Mouse (Mus musculus): ENCODE measurements around the gene Stkld1. TPM values are rescaled to one million over a fixed set of nuclear protein-coding genes. Genes with fewer than 3 reads are reported as not detected.
A peak's percentile ranks its signal among the peaks of the same experiment; 100 is the strongest.
"Not testable (repeated sequence)": the region's sequence is repeated elsewhere in the genome, so short reads cannot be mapped to it uniquely, and the experiment has no call there.

Gene Stkld1
- total RNA-seq (2021) = not detected
- long read RNA-seq, experiment 1 = 0 reads
- long read RNA-seq, experiment 2 = 0 reads

- DNase-seq (ENCODE audit: low spot score in 2 of 2) = peak; percentile 88 to 94
Observed at GRCm38 (mm10) chr2:26933304-26934055, at the start of gene Stkld1, which contains the start of gene Surf4. TSS of gene Stkld1 (plus strand) at chr2:26934047. TSS of gene Surf4 (minus strand) at chr2:26933928.

- DNase-seq (ENCODE audit: low spot score in 2 of 2) = not testable (repeated sequence)
Observed at GRCm38 (mm10) chr2:26885541-26885940, 48.3 kb upstream of the Stkld1 start.

- not testable (repeated sequence) for DNase-seq (ENCODE audit: low spot score in 2 of 2)
Observed at GRCm38 (mm10) chr2:26886170-26886569, 47.7 kb upstream of the Stkld1 start.

- no peak for DNase-seq (ENCODE audit: low spot score in 2 of 2)
Observed at GRCm38 (mm10) chr2:26895898-26896297, 37.9 kb upstream of the Stkld1 start.

- DNase-seq (ENCODE audit: low spot score in 2 of 2) = no peak
Observed at GRCm38 (mm10) chr2:26900731-26901130, 33.1 kb upstream of the Stkld1 start.

- DNase-seq (ENCODE audit: low spot score in 2 of 2) = no peak
Observed at GRCm38 (mm10) chr2:26901834-26902400, 31.9 kb upstream of the Stkld1 start.

GRCm38 (mm10) chr2:26902467-26903220, 31.2 kb upstream of the Stkld1 start, which contains the start of gene Surf6:
TSS of gene Surf6 (minus strand) at chr2:26902879.
- peak; percentile 96 to 98 for DNase-seq (ENCODE audit: low spot score in 2 of 2)

GRCm38 (mm10) chr2:26903311-26903710, 30.5 kb upstream of the Stkld1 start:
- no peak for DNase-seq (ENCODE audit: low spot score in 2 of 2)

- no peak for DNase-seq (ENCODE audit: low spot score in 2 of 2)
Observed at GRCm38 (mm10) chr2:26905936-26906335, 27.9 kb upstream of the Stkld1 start.

GRCm38 (mm10) chr2:26906431-26906830, 27.4 kb upstream of the Stkld1 start:
- DNase-seq (ENCODE audit: low spot score in 2 of 2) = no peak

GRCm38 (mm10) chr2:26907109-26907508, 26.7 kb upstream of the Stkld1 start:
- no peak for DNase-seq (ENCODE audit: low spot score in 2 of 2)

- DNase-seq (ENCODE audit: low spot score in 2 of 2) = no peak
Observed at GRCm38 (mm10) chr2:26908710-26909386, 25.0 kb upstream of the Stkld1 start.

- DNase-seq (ENCODE audit: low spot score in 2 of 2) = no peak
Observed at GRCm38 (mm10) chr2:26909387-26909784, 24.5 kb upstream of the Stkld1 start.

GRCm38 (mm10) chr2:26910124-26910993, 23.5 kb upstream of the Stkld1 start, which contains the start of the genes Med22 and Rpl7a:
TSS of gene Med22 (minus strand) at chr2:26910677.
TSS of gene Rpl7a (plus strand) at chr2:26910764.
- peak; percentile 100 for DNase-seq (ENCODE audit: low spot score in 2 of 2)

GRCm38 (mm10) chr2:26910994-26911765, 22.7 kb upstream of the Stkld1 start:
- peak; percentile 39 to 51 for DNase-seq (ENCODE audit: low spot score in 2 of 2)

- no peak for DNase-seq (ENCODE audit: low spot score in 2 of 2)
Observed at GRCm38 (mm10) chr2:26912253-26912770, 21.5 kb upstream of the Stkld1 start.

GRCm38 (mm10) chr2:26913416-26914147, 20.3 kb upstream of the Stkld1 start:
- no peak for DNase-seq (ENCODE audit: low spot score in 2 of 2)

Measured in left cerebral cortex, adult 18-20 months (tissue).